Mouse (Mus musculus) gastrocnemius, adult 18-20 months (tissue): Measurements from ENCODE around the gene Hist1h4a. TPM values are rescaled to one million over a fixed set of nuclear protein-coding genes. Genes with fewer than 3 reads are reported as not detected.
"Not testable (repeated sequence)": the region's sequence is repeated elsewhere in the genome, so short reads cannot be mapped to it uniquely, and the experiment has no call there.

Source experiments
- DNase-seq: peaks from one replicate; pipeline ENCODE4 v3.0.0; 2021; ENCODE audit warnings: low spot score
- total RNA-seq, 2 experiments: library from RNA; stranded (reverse); gene quantifications; 2 replicates each; pipeline ENCODE4 v1.2.3; 2021

Hist1h4a gene
- total RNA-seq, 2 experiments from 2014 or later = 0.89 to 2.8 TPM

DNA sequence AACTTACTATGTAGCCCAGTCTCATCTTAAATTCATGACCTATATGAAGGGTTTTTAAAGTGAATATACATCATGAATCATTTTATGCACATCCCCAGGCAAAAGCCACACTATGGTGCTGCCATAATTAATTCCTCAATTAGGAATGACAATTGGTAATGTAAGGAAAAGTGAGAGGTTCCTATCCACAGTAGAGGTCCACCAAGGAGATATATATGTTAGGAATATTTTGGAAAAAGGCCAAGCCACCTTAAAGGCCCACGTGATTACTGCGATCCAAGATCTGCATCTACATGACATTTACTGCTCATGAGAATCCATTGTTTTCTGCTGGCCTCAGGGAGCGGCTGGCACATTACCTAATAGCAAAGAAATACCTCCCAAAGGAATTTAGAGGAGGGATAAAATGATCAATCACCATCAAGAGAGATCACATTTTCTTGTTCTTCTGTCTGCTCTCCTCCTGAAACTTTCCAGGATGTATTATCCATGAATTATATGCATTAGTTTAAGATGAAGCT, 1.7 kb downstream of the Hist1h4a start:
- DNase-seq = no peak

GRCm38 (mm10) chr13:23757921-23758320, 3.1 kb downstream of the Hist1h4a start:
- no peak for DNase-seq

DNA sequence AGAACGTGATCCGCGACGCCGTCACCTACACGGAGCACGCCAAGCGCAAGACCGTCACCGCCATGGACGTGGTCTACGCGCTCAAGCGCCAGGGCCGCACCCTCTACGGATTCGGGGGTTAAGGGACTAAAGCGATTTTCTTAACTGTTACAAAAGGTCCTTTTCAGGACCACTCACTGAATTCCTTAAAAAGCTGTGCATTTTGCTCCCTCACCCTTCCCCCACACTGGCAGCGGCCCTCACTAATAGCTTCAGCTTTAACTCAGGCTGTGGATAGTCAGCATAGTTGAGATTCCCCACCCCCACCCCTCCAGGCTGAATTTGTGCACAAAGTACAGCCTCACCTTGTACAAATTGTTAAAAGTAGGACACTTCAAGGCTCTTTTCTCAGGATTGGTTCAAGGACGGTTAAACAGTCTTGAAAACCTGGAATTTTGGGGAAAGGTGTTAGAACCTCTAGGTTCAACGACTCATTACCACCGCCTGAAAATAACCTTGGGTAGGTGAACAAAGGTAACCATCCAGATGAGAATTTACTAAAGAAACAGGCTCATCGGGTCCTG, 3.7 kb downstream of the Hist1h4a start:
- DNase-seq = no peak

DNA sequence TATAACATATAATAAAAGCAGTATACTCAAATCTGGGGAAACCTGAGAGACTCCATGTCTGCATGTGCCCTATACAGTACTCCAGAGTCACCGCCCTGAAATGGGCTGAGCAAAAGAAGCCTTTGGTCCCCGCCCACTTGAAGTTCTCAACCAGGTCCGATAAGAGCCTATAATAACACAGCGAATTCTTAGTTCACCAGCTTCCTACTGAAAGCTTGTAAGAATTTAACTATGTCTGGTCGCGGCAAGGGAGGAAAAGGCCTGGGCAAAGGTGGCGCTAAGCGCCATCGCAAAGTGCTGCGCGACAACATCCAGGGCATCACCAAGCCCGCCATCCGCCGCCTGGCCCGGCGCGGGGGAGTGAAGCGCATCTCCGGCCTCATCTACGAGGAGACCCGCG, 4.2 kb downstream of the Hist1h4a start, which contains the start of gene Hist1h4b:
TSS of gene Hist1h4b (plus strand) at position 224 of the 400 bp plus-strand sequence.
- peak; percentile 50 for DNase-seq

DNA sequence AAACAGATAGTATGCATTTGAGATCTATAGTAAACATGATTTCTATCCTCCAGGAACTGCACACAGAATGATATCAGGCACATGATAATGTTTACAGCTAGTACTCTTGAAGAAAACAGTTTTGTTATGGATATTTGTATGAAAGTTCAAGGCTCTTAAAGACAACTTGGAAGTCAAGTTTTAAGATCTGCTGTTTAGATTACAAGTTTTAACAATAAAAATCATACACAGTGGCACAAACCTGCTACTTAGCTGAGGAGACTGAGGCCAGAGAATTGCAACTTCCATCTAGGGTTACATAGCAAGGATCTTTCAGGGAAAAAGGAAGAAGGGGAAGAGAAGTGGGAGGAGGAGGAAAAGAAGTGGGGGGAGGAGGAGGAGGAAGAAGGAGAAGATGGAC, 6.0 kb downstream of the Hist1h4a start:
- DNase-seq = no peak

GRCm38 (mm10) chr13:23753314-23754078, 7.5 kb downstream of the Hist1h4a start:
- no peak for DNase-seq

DNA sequence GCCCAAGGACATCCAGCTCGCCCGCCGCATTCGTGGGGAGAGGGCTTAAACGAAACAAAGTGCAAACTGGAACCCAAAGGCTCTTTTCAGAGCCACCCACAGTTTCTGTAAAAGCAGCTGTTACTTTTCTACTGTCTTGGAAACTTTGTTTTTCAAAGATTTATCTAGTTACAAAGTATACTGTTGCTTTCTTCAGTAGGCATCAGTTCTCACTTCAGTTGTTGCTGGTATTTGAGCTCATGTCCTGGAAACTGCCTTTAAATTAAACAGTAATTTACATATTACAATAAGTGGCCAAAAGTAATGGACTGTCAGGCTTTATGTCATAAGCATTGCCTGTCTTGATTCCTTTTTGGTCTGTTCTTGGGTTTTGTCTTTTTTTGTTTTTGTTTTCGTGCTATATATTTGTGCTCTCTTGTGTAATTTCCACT, 8.3 kb downstream of the Hist1h4a start:
- DNase-seq = no peak

- DNase-seq = peak; percentile 44
Observed at GRCm38 (mm10) chr13:23752067-23752741, 8.8 kb downstream of the Hist1h4a start, which contains the start of gene Hist1h3b. TSS of gene Hist1h3b (plus strand) at chr13:23752267.

- no peak for DNase-seq
Observed at GRCm38 (mm10) chr13:23751478-23751956, 9.5 kb downstream of the Hist1h4a start.

DNA sequence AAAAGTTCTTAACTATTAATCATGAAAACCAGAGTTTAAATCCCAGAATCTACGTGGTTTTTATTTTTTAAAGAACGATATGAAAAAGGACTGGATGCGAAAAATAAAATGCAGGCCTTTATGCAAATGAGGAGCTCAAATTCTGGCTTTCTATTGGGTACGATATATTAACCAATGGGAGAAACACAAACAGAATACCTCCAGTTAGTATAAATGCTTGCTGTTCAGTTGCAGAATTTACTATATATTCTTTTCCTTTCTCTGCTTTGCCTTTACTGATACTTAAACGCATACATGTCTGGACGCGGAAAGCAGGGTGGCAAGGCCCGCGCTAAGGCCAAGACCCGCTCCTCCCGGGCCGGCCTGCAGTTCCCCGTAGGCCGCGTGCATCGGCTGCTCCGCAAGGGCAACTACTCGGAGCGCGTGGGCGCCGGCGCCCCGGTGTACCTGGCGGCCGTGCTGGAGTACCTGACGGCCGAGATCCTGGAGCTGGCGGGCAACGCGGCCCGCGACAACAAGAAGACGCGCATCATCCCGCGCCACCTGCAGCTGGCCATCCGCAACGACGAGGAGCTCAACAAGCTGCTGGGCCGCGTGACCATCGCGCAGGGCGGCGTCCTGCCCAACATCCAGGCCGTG, 10.1 kb downstream of the Hist1h4a start, which contains the start of gene Hist1h2ab:
TSS of gene Hist1h2ab (plus strand) at position 288 of the 639 bp plus-strand sequence.
- not testable (repeated sequence) for DNase-seq

GRCm38 (mm10) chr13:23749563-23750121, 11.4 kb downstream of the Hist1h4a start:
- DNase-seq = no peak

DNA sequence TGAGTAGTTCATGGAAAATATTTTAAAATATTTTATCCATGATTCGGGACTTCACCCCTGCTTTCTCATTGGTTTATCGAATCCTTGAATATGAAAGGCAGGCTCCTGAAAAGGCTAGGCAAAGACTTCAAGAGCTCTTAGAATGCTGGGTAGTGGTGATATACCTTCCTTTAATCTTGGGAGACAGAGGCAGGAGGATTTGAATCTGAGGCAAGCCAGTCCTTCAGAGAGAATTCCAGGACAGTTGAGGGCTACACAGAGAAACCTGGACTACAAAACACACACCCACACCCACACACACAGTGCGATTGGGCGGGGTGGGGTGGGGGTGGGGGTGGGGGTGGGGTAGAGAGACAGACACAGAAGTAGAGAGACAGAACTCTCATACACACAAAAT, 13.1 kb downstream of the Hist1h4a start:
- no peak for DNase-seq

DNA sequence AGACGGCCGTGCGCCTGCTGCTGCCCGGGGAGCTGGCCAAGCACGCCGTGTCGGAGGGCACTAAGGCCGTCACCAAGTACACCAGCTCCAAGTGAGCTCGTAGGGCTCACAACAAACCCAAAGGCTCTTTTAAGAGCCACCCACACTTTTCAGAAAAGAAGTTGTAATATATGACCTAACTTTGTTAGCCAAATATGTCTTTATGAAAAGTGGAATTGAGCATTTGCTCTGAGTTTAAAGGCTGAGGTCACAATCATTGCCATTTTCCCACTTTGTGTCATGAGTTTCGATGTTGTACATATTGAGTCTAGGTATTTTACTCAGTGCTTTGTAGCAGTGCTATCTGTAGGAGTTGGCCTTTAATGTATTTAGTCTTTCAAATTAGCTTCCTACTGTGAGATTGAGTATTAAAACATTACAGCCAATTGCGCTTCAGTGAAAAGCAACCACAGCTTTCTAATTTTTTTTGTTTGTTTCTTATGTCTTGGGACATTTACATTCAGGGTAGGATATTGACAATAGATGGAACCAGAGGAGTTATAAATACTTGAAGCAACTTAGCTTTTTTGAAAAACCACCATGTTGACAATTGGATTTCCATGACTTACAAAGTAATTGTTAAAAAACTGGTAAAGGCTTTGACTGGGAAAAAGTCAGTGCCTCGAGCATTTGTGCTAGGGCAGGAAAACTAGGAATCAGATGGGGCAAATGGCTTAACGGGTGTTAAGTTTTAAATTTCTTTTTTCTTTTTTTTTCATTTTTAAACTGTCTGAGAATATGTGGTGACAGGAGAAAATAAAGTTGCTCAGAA, 13.7 kb downstream of the Hist1h4a start:
- no peak for DNase-seq

DNA sequence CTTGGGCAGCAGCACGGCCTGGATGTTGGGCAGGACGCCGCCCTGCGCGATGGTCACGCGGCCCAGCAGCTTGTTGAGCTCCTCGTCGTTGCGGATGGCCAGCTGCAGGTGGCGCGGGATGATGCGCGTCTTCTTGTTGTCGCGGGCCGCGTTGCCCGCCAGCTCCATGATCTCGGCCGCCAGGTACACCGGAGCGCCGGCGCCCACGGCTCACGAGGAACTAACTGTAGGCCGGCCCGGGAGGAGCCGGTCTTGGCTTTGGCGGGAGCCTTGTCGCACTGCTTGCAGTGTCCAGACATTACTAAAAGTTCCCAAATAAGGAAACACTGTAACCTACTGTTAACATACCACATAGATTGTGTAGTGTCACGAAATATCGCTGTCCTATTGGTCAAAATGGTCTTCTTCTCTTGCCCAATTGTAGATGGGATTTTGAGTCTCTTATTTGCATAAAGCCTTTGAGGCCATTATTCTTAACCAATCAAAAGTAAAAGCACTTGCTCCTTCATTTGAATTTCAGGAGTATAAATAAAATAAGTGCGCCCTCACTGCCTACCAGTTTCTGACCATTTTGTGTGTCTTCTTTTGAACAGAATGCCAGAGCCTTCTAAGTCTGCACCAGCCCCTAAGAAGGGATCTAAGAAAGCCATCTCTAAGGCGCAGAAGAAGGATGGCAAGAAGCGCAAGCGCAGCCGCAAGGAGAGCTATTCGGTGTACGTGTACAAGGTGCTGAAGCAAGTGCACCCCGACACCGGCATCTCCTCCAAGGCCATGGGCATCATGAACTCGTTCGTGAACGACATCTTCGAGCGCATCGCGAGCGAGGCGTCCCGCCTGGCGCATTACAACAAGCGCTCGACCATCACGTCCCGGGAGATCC, 14.6 kb downstream of the Hist1h4a start, which contains the start of gene Hist1h2bb:
TSS of gene Hist1h2bb (plus strand) at position 534 of the 880 bp plus-strand sequence.
- DNase-seq = peak; percentile 43

DNA sequence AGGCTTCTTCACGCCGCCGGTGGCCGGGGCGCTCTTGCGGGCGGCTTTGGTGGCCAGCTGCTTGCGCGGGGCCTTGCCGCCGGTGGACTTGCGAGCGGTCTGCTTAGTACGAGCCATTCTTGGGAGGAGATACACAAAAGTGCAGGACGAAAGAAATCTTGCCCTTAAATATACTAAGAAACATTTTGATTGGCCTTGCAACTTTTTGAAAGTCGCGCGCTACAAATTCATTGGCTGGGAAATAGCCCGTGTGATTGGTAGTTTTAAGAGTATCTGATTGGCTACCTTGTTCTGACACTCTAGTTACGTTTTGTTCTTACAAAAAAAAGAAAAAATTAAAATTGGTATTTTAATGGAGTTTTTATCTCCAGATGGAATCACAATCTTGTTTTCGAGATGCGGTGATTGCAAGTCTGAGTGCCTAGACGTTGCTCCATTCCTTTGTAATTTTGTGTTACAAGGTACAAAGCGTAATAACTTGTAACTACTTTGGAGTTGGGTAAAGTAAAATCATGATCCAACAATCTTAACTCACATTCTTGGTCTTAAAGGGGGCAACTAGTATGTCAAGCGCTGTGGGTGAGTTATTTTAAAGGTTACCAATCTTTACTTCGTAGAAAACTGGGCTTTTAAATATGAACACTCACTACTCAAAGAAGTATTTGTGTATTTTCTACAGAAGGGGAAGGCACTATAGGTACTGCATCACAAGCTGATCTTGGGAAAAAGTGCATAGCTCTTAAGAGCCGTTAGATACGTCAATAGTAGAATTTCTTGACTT, 15.5 kb downstream of the Hist1h4a start, which contains the start of gene Hist1h3c:
TSS of gene Hist1h3c (minus strand) at position 222 of the 781 bp plus-strand sequence.
- peak; percentile 80 for DNase-seq

- no peak for DNase-seq
Observed at GRCm38 (mm10) chr13:23744421-23745380, 16.3 kb downstream of the Hist1h4a start.

- DNase-seq = no peak
Observed at GRCm38 (mm10) chr13:23743963-23744362, 17.1 kb downstream of the Hist1h4a start.
